Mouse (Mus musculus) testis, adult 2 months (tissue): ENCODE data around the gene Maml3. TPM values are rescaled to one million over a fixed set of nuclear protein-coding genes. Genes with fewer than 3 reads are reported as not detected.

Experiments used
- H3K27ac ChIP-seq: fragments of 200-500 bp; 2 replicates; pipeline ENCODE4 v1.5.1; 2012; ENCODE audit warnings: low read depth, low read length; ENCODE audit not compliant: control insufficient read depth, insufficient read depth
- H3K27me3 ChIP-seq: fragments of 200-500 bp; 2 replicates; pipeline ENCODE4 v1.6.1; 2012; ENCODE audit warnings: mild to moderate bottlenecking, low read length, moderate library complexity; ENCODE audit not compliant: control insufficient read depth, insufficient read depth
- H3K36me3 ChIP-seq: fragments of 200-500 bp; 2 replicates; pipeline ENCODE4 v1.6.1; 2012; ENCODE audit warnings: mild to moderate bottlenecking, low read length; ENCODE audit not compliant: control insufficient read depth, insufficient read depth
- H3K4me1 ChIP-seq: fragments of 200-500 bp; 2 replicates; pipeline ENCODE4 v1.6.1; 2012; ENCODE audit warnings: low read length; ENCODE audit not compliant: control insufficient read depth, insufficient read depth
- H3K4me3 ChIP-seq: fragments of 200-500 bp; 2 replicates; pipeline ENCODE4 v1.5.1; 2012; ENCODE audit warnings: low read depth, mild to moderate bottlenecking, low read length, moderate library complexity, mixed read lengths; ENCODE audit not compliant: control insufficient read depth
- CTCF ChIP-seq: fragments of 200-500 bp; IDR thresholded peaks from 2 replicates; pipeline ENCODE4 v1.5.1; 2012; ENCODE audit warnings: low read depth, mild to moderate bottlenecking, inconsistent platforms, low read length, moderate library complexity; ENCODE audit not compliant: control insufficient read depth, insufficient read depth, insufficient replicate concordance
- POLR2A ChIP-seq: fragments of 200-500 bp; IDR thresholded peaks from 2 replicates; pipeline ENCODE4 v1.6.1; 2012; ENCODE audit warnings: low read depth, mild to moderate bottlenecking, inconsistent platforms, low read length, moderate library complexity; ENCODE audit not compliant: control insufficient read depth
- polyA plus RNA-seq: library from polyadenylated mRNA; depleted of rRNA; stranded (reverse); fragments of >200 nt; gene quantifications from 2 replicates; pipeline ENCODE4 v1.2.3, GENCODE M21; 2012

The Maml3 gene
- polyA plus RNA-seq, 1 experiment = 2.9 TPM

DNA sequence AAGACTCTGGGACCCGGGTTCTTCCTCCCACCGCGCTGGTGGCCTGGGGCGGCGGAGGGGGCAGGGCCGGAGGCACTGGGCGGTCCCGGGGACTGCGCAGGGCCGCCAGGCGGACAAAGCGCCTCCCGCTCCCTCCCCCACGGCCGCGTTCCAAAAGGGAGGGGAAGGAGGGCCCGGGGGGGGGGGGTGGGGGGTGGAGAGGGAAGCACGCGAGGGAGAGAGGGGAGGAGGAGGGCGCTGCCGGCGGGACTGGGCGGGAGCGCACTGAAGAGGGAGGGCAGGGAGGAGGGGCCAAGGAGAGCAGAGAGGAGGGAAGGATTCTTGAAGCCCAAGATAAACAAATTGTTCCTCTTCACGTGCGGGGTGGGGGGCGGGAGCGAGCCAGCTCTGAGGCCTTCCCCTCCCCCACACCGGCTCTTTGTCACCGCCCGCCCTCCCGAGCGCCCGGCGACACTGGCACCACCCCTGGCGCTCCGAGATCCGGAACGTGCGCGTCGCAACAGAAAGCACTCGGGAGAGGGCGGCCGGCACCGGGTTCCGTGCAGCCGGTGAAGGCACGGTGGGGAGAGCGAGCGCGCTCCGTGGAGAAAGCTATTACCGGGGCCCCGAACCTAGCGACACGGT lies 2.8 kb downstream of the Maml3 start:
- TF ChIP-seq POLR2A = no peak
- TF ChIP-seq CTCF = no peak
- Histone ChIP-seq H3K36me3 (no peaks in the 10 kb centered on the region), H3K4me1 (peaks cover 18% of the 10 kb centered on the region), H3K4me3 (peak overlapping the region; percentile 64), H3K27me3 (no peaks in the 10 kb centered on the region), H3K27ac (peak overlapping the region; percentile 77)

- no peaks in the 10 kb centered on the region for H3K27me3 ChIP-seq
- H3K4me3 ChIP-seq = peak overlapping the region; percentile 64
- peak overlapping the region; percentile 77; the same call in 1 of the 2 replicates for H3K27ac ChIP-seq
- TF ChIP-seq POLR2A = no peak
- TF ChIP-seq CTCF = no peak
- H3K4me1 ChIP-seq = peaks cover 18% of the 10 kb centered on the region
- no peaks in the 10 kb centered on the region for H3K36me3 ChIP-seq
Measured at GRCm38 (mm10) chr3:52101401-52101976, 3.4 kb downstream of the Maml3 start.

DNA sequence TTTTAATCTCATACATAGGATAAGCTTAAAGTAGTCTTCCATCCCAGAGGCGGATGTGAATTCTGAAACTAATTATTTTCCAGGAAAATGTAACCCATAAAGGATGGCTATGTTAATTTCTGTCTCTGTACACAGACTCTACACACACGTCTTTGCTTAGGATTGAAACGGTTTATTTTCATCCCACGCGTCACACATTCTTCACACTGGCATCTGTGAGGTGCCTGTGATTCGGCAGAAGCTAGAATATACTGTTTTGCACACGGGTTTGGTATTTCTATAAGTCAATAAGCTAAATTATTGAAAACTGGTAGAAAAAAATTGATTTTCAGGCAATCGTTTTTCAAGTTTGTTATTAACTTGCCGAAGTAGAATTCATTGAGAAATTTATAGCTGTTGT lies 4.0 kb downstream of the Maml3 start:
- H3K36me3 ChIP-seq = no peaks in the 10 kb centered on the region
- H3K27me3 ChIP-seq = no peaks in the 10 kb centered on the region
- H3K27ac ChIP-seq = no peak overlapping the region
- no peak for TF ChIP-seq CTCF
- TF ChIP-seq POLR2A = no peak
- peaks cover 18% of the 10 kb centered on the region for H3K4me1 ChIP-seq
- no peak overlapping the region for H3K4me3 ChIP-seq

DNA sequence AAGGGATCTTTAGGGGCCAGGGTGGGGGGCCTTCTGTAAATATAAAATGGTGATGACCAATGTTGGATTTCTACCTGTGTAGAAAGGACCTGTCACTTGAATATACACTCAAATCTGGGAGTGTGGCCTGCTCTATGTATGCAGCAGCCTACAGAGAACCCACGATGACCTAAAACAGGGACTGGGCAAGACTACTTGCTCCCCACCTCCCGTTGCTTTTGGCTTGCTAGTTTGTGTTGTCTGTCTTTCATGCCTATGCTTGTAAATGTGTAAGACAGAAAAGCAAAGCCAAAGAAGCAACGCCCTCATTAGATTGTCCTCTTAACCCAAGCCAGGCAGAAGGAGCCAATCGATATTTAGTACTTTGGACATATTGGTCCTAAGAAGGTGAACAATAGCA lies 4.6 kb downstream of the Maml3 start:
- no peaks in the 10 kb centered on the region for H3K27me3 ChIP-seq
- H3K4me1 ChIP-seq = peaks cover 17% of the 10 kb centered on the region
- no peak overlapping the region for H3K27ac ChIP-seq
- no peaks in the 10 kb centered on the region for H3K36me3 ChIP-seq
- TF ChIP-seq CTCF (no peak), POLR2A (no peak)
- H3K4me3 ChIP-seq = no peak overlapping the region

GRCm38 (mm10) chr3:52099286-52099685 lies 5.6 kb downstream of the Maml3 start:
- no peaks in the 10 kb centered on the region for H3K36me3 ChIP-seq
- H3K4me1 ChIP-seq = peaks cover 15% of the 10 kb centered on the region
- TF ChIP-seq CTCF = no peak
- TF ChIP-seq POLR2A = no peak
- H3K4me3 ChIP-seq = no peak overlapping the region
- no peak overlapping the region for H3K27ac ChIP-seq
- no peaks in the 10 kb centered on the region for H3K27me3 ChIP-seq

DNA sequence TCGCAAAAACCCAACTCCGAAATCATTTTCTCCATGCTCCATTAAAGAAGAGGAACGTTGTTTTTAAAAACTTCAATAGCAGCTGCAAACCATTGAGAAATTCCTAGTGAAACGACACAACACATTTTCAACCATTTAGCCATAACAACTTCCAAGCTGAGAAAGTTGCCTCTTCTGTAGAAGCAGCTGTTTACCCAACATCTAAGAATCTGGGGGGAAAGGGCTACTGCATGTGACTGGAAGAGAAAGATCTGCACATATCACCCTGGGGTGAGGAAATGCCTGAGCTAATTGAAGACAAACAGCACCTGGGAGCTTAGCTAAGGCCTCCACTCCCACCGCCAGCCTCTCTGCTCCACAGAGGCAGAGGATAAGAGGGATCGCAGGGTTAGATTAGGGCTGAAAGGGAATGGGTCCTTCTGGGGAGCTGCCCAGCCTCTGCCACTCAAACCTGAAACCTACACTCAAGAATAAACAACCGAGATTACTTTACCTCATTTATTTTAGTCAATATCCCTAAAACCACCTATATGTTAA lies 13.5 kb downstream of the Maml3 start:
- Histone ChIP-seq H3K4me3 (no peak overlapping the region), H3K27ac (no peak overlapping the region), H3K4me1 (no peaks in the 10 kb centered on the region), H3K36me3 (no peaks in the 10 kb centered on the region), H3K27me3 (no peaks in the 10 kb centered on the region)
- TF ChIP-seq POLR2A (no peak), CTCF (no peak)

DNA sequence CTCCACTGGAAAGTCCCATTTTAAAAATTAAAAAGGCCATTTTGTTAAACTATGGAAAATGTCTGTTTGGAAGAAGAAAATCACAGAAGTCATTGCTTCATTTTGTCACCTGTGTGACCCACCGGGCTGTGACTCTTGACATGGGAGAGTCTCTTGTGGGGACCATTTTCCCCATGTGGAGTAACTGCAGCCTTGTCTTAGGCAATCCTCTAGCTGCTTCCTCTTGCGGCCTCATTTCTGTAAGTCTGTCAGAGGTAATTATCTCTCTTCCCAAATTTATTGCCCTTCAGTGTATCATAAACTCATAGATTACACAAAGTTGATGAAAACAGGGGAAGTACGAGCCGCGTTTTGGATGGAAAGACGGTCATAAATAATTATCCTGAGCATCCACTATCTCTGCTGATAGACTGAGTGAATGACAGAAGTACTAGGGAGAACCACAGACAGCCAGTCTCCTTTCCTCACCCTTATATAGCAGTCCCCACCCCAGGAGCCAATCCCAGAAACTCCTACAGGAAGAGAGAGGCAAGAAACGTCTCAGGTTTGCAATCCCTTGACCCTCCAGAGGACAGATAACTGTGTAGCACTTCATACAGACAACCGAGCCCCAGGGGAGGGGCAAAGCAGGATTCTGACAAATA lies 14.5 kb downstream of the Maml3 start:
- Histone ChIP-seq H3K4me3 (no peak overlapping the region), H3K27ac (no peak overlapping the region), H3K4me1 (no peaks in the 10 kb centered on the region), H3K27me3 (no peaks in the 10 kb centered on the region), H3K36me3 (no peaks in the 10 kb centered on the region)
- TF ChIP-seq CTCF = no peak
- no peak for TF ChIP-seq POLR2A
